Mouse (Mus musculus) frontal cortex, postnatal 25 days (tissue): ENCODE results near the gene Rtbdn.
A peak's percentile ranks its signal among the peaks of the same experiment; 100 is the strongest.

ENCODE experiments used
- DNase-seq, 2 experiments: peaks; one replicate each; pipeline ENCODE4 v3.0.0; 2022; ENCODE audit warnings: low spot score in 2 of 2

Rtbdn gene

DNA sequence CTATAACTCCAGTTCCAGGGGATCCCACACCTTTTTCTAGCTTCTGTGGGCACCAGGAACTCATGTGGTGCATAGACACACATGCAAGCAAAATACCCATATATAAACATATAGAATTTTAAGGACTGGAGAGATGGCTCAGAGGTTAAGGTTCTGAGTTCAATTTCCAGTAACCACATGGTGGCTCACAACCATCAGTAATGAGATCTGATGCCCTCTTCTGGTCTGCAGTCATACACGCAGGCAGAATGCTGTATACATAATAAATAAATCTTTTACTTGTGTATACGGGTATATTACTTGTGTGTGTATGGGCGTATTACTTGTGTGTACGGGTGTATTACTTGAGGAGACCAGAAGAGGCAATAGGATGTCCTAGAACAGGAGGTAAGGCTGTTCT is 17.2 kb downstream of the Rtbdn start:
- no peak for DNase-seq

- peak; percentile 80 to 89 for DNase-seq
Observed at GRCm38 (mm10) chr8:84965731-84966291, 19.0 kb downstream of the Rtbdn start.

DNA sequence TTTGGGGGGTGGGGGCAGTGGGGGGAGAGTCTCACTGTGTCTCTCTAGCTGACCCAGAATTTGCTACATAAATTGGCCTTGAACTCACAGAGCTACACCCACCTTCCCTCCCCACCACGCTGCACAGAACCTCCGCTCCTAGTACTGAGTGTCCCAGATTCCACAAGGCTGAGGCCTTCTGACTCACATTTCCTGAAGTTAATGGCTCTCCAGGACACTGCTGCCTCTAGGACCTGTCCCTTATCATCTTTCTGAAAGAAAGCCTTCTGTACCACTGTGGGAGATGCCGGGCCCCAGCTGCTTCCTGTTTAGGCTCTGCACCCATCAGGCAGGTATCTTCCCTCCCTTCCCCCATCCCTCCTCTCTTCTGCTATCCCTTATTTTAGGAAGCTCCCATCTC is 19.8 kb downstream of the Rtbdn start:
- no peak for DNase-seq

DNA sequence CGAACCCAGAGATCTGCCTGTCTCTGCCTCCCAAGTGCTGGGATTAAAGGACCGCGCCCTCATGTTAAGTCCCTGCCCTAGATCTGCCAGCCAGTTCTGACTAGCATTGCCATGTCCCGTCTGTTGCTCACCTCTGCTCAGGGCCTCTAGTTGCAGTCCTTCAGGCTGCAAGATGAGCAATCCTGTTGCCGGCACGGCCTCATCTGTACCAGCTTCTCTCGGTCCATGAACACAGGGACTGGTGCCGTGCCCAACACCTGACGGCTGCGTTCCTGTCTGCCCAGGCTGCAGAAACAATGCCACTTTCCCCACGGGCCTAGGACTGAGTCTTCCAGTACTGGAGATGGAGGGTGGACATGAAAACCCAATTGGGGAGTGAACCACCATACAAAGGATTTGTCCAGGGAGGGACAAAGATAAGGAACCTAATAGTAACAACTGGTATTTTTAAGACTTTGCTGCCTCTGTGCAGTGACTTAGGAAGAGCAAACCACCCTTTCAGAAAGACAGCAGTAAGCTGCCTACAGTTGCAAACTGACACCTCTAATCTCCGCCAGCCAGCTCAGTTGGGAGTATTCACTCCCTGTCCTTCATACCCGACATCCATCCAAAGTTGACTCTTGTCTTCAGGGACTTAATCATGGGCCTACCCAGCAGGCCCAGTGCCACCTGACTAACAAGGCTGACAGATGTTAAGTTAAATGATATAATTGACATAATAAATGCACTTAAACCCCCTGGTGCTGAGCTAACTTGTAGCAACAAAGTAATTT is 20.9 kb downstream of the Rtbdn start:
- no peak for DNase-seq

- no peak for DNase-seq
Observed at GRCm38 (mm10) chr8:84968650-84969049, 21.9 kb downstream of the Rtbdn start.

DNA sequence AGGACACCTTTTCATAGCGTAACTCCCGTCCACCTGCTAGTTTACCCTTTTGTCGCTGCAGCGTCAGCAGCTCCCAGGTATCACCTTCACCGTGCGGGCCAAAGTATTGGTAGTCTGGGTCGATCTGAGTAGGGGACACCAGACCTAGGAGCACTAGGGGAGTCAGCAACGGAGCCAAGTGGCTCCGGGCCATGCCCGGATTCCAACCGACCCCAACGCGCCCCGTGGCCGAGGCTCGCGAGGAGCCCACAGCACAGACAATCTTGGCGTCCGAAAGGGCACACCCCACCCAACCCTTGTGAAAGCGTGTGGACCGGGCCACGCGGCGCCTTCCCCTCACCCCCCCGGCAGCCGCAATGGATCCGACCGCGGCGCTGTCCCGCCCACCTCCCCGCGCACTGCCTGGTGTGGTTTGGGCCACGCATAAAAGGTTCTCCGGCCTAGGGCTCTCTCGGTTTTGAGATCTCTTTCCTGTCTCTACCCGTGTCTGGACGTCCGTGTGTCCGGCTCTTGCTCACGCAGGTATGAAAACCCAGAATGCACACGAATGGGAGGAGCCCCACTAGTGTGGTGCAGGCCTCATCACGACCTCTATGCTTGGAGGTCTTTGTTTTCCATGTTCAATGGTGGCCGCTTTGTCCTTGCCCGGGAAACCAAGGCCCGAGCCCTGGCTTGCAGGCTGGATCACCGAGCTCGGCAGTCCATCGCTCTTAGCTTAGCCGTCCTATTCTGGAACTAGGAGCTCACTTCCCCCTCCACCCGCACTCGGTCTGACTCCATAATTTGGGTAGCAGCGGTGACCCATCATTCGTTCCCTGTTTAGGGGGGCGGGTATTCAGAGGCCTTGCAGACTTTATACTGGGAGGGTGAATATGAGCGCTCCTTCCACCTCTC is 22.7 kb downstream of the Rtbdn start, which contains the start of the genes Gm49661, Prdx2 and Rnaseh2a:
Gene Gm49661, minus strand, starts transcription at position 193 of the 894 bp plus-strand sequence.
Gene Prdx2, plus strand, starts transcription at position 347 of the 894 bp plus-strand sequence.
Gene Rnaseh2a, minus strand, starts transcription at position 527 of the 894 bp plus-strand sequence.
- DNase-seq, result peak in 1 of 2 experiments; percentile 55

GRCm38 (mm10) chr8:84970135-84970790 is 23.5 kb downstream of the Rtbdn start:
- no peak for DNase-seq

DNA sequence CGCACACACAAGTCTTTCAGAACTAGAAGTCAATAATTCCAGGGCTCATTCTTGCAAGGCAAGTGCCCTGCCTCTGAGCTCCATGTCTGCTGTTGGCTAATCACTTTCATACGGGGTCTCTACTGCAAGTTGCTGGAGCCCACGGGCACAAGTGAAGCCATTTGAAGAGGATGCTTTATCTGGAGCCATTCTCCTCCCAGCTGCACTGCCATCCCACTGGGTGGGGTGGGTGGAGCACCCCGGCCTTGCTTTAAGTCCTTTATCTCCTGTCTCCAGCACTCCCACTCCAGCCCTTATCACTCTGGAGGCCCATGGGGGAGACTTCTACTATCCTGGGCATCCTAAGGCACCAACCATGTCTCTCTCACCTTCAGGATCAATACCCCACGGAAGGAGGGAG is 24.1 kb downstream of the Rtbdn start:
- DNase-seq, result no peak

DNA sequence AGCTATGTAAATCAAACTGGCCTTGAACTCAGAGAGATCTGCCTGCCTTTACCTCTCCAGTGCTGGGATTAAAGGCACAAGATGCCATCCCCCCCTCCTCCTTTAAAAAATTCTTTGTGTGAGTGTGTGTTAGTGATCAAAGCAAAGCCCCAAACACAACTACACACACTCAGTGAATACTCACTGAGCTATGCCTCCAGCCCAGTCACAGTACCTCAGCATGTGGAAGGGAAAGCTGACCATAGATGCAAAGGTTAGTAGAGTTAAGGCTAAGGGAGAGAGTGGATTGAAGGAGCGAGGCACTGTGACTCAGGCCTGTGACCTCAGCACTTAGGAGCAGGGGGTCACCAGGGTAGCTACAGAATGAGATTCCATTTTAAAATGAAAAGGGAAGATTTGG is 26.3 kb downstream of the Rtbdn start:
- no peak for DNase-seq

- DNase-seq, result no peak
Observed at GRCm38 (mm10) chr8:84973803-84974542, 27.2 kb downstream of the Rtbdn start.

GRCm38 (mm10) chr8:84974543-84975142 is 27.9 kb downstream of the Rtbdn start:
- no peak for DNase-seq

DNA sequence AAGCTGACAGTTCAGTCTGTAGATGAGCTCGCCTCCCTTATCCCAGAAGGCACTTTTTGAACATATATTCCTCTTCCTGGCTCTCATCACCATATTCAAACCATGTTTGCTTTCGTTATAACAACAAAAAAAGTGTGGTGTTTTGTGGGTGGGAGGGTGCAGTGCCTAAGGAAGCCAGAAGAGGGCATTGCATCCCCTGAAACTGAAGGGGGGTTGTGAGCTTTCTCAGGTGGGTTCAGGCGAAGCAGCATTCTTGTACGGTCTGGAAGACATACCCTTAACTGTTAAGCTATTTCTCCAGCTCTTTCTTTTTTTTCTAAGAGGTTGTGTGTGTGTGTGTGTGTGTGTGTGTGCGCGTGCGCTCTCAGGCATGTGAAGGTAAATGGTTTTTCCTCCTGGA is 28.6 kb downstream of the Rtbdn start:
- DNase-seq, result no peak

DNA sequence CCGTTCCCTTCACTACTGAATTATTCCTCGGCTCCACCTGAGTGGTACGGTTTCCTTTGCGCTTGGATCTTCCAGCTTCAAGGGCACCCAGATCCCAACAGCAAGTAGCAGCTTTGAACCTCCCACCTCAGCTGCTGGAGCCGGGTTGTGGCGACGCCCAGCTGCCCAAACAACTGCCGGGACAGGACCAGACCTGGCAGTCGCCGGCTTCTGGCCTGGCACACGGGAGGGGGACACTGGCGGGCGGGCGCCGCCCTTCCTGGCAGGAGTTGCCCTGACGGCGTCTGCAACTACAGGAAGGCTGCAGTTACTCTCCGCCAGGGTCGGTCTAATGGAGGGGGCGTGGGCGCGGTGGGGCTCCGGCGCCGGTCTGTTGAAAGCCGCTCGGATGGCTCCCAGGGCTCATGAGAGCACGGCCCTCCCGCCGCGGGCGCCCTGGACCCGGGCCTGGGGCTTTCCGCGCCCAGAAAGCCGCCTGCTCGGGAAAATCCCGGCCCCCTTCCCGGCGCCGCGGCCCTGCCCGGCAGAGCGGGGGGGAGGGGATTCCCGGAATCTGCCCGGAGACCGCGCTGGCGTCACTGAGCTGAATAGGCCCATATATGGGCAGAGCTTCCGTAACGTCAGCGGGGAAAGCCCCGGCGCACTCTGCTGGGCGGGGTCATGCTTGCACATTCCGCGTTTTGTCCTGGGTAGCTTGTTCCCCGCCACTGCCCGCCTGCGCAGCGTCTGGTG is 29.4 kb downstream of the Rtbdn start:
- peak; percentile 85 to 94 for DNase-seq

- no peak for DNase-seq
Observed at GRCm38 (mm10) chr8:84976763-84977434, 30.1 kb downstream of the Rtbdn start.

DNA sequence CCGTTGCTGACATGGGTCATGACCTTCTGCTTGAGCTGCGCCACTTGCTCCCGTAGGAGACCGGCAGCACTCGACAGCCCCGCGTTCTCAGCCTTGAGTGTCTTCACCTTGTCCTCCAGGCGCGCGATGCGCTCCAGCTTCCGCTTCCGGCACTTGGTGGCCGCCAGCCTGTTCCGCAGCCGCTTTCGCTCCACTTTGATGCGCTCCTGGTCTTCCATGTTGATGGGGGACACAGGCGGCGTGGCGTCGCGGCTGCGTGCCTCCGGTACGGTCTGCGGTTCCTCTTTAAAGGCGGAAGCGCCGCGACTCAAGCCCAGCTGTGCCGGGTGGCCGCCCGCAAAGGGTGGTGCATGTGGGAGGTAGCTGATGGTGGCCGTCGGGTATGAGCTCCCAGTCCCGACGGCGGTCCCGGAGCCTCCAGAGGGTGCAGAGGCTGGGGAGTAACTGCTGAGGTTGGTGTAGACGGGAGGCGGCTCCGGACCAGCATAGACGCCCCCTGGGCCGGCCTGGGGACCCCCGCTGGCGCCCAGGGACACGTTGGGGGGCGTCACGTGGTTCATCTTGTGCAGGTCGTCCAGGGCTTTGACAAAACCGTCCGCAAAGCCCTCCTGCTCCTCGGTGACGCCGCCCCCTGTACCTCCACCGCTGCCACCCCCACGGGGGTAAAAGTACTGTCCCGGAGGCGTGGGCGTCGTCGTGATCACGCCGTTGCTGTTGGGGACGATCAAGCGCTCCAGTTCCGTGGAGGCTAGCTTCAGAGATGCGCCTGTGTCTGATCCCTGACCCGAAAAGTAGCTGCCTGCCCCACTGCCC is 30.9 kb downstream of the Rtbdn start:
- peak in 1 of 2 experiments; percentile 46 for DNase-seq

DNA sequence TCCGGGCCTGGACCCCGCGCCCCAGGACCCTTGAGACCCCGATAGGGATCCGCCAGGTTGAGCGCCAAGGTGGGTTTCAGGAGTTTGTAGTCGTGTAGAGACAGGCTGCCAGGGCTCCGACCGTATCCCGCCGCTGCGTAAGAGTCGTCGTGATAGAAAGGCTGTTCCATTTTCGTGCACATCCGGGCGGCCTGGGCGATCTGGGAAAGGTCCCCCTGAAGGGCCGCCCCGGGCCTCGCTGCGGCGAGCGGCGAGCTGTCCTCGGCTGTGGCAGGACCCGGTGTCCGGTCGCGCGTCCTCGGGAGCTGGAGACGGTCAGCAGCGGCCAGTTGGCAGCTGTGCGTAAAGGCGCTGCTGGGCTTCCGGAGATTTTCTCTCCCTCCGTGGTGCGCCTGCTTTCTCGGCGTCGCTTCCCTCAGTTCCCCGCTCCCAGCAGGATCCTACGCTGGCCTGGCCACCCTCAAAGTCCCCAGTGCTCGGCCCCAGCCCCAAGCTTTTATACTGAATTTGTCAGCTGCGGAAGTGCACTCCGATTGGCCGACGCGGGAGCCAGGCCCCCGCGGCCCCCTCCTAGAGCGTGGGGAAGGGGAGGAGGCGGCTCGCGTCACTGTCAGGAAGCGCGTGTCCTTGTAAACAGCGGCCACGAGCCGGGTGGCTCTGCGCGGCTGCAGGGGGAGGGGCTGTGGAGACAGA is 31.6 kb downstream of the Rtbdn start, which contains the start of gene Junb:
Gene Junb, minus strand, starts transcription at position 471 of the 693 bp plus-strand sequence.
- peak; percentile 86 to 93 for DNase-seq

- peak; percentile 81 to 86 for DNase-seq
Observed at GRCm38 (mm10) chr8:84979599-84980421, 33.0 kb downstream of the Rtbdn start.
